Mouse (Mus musculus): ENCODE data around the gene Ak2. TPM values are rescaled to one million over a fixed set of nuclear protein-coding genes. Genes with fewer than 3 reads are reported as not detected.

Ak2 gene
- polyA plus RNA-seq, 1 experiment = 60.1 TPM

DNA sequence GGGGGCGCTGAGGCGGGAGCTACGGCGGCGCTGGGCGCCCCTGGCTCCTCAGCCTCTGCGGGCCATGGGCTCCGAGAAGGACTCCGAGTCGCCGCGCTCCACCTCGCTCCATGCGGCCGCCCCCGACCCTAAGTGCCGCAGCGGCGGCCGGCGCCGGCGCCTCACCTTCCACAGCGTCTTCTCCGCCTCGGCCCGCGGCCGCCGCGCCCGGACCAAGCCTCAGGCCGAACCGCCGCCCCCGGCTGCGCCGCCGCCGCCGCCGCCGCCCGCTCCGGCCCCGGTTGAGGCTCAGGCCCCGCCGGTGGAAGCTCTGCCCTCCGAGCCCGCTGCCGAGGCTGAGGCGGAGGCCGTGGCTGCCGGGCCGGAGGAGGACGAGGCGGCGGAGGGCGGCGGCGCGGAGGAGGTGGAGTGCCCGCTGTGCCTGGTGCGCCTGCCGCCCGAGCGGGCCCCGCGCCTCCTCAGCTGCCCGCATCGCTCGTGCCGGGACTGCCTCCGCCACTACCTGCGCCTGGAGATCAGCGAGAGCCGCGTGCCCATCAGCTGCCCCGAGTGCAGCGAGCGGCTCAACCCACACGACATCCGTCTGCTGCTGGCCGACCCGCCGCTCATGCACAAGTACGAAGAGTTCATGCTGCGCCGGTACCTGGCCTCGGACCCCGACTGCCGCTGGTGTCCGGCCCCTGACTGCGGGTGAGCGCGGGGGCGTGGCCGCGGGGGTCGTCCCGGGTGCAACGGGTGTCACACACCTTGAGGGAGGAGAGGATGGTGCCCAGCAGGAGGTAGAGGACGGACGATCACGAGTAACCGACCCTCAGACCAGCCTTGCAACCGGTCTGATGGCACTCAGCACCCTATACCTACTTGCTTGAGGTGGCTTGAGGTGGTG, 66.7 kb downstream of the Ak2 start, which contains the start of gene Rnf19b:
TSS of gene Rnf19b (plus strand) at position 65 of the 886 bp plus-strand sequence.
- WGBS = under 1% methylated on average over 101 of the region's 107 CpGs
- H3K4me3 ChIP-seq (ENCODE audit: control insufficient read depth, insufficient read depth, low read length) = peak within 1 kb of the TSS; percentile 79
- no peaks in the 10 kb centered on the region for H3K36me3 ChIP-seq (ENCODE audit: control insufficient read depth, insufficient read depth, low read length)
- peak; percentile 47 for DNase-seq
- TF ChIP-seq POLR2A (IDR thresholded peaks at IDR 0.05; ENCODE audit: control insufficient read depth, extremely low read depth, insufficient read depth, low read length, poor library complexity) (no peak), CTCF (IDR thresholded peaks at IDR 0.05; ENCODE audit: borderline replicate concordance, control insufficient read depth, extremely low read depth, insufficient read depth, low read length, poor library complexity) (no peak)
- H3K27me3 ChIP-seq (ENCODE audit: control insufficient read depth, insufficient read depth, low read length) = no peaks in the 10 kb centered on the region
- no peak within 1 kb of the TSS for H3K27ac ChIP-seq (ENCODE audit: control insufficient read depth, insufficient read depth, low read length)
- peaks cover 7% of the 10 kb centered on the region; the same call in 1 of the 2 replicates for H3K4me1 ChIP-seq (replicated peaks; ENCODE audit: control insufficient read depth, insufficient read depth, low read length)

DNA sequence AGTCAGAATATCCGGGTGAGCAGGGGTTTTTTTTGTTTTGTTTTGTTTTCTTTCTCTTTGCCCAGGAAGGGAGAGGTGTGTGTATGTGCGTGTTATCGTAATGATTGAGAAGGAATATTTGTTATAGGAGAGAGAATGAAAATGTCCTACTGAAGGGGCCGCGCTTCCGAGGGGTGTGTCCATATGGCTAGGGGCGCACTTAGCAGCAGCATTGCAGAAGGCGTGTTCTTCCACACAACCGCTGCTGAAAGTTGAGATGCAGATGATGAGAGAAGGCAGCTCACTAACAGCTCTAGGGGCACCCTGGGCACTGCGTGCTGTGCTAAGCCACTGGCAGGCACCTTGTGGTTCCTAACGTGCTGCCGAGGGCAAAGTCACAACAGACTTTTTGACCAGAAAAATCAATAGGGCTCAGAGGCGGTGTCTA, 67.4 kb downstream of the Ak2 start:
- H3K27ac ChIP-seq (ENCODE audit: control insufficient read depth, insufficient read depth, low read length) = no peak overlapping the region
- peak; percentile 36 for DNase-seq
- no peaks in the 10 kb centered on the region for H3K27me3 ChIP-seq (ENCODE audit: control insufficient read depth, insufficient read depth, low read length)
- H3K4me1 ChIP-seq (replicated peaks; ENCODE audit: control insufficient read depth, insufficient read depth, low read length) = peaks cover 7% of the 10 kb centered on the region; the same call in 1 of the 2 replicates
- no peak for TF ChIP-seq POLR2A (IDR thresholded peaks at IDR 0.05; ENCODE audit: control insufficient read depth, extremely low read depth, insufficient read depth, low read length, poor library complexity)
- no peak for TF ChIP-seq CTCF (IDR thresholded peaks at IDR 0.05; ENCODE audit: borderline replicate concordance, control insufficient read depth, extremely low read depth, insufficient read depth, low read length, poor library complexity)
- H3K4me3 ChIP-seq (ENCODE audit: control insufficient read depth, insufficient read depth, low read length) = peak overlapping the region; percentile 79
- no peaks in the 10 kb centered on the region for H3K36me3 ChIP-seq (ENCODE audit: control insufficient read depth, insufficient read depth, low read length)
- WGBS = under 1% methylated on average over 13 of the region's 13 CpGs

DNA sequence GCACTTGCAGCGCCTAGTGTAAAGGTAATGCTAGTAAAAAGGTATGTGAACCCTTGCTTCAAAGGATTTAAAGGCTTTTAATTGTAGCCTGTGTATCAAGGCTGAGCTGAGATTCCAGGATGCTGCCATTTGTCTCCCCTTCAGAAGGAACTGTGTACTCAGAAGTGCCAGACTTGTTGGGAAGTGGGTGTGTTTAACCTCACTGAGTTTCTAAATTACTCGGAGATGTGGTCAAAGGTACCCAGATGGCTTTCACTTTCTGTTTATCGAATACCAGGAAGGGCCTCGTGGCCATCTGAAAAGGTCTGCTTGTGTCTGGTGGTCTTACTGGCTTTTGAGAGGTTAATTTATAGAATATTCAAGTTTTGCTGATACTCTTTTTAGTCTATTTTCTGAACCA, 68.2 kb downstream of the Ak2 start:
- no peaks in the 10 kb centered on the region for H3K36me3 ChIP-seq (ENCODE audit: control insufficient read depth, insufficient read depth, low read length)
- H3K4me3 ChIP-seq (ENCODE audit: control insufficient read depth, insufficient read depth, low read length) = no peak overlapping the region
- H3K4me1 ChIP-seq (replicated peaks; ENCODE audit: control insufficient read depth, insufficient read depth, low read length) = peaks cover 7% of the 10 kb centered on the region; the same call in 1 of the 2 replicates
- DNase-seq = no peak
- 9% methylated on average over 4 of the region's 4 CpGs for WGBS
- no peaks in the 10 kb centered on the region for H3K27me3 ChIP-seq (ENCODE audit: control insufficient read depth, insufficient read depth, low read length)
- H3K27ac ChIP-seq (ENCODE audit: control insufficient read depth, insufficient read depth, low read length) = no peak overlapping the region
- TF ChIP-seq POLR2A (IDR thresholded peaks at IDR 0.05; ENCODE audit: control insufficient read depth, extremely low read depth, insufficient read depth, low read length, poor library complexity) (no peak), CTCF (IDR thresholded peaks at IDR 0.05; ENCODE audit: borderline replicate concordance, control insufficient read depth, extremely low read depth, insufficient read depth, low read length, poor library complexity) (no peak)

Other genes with a start within 250 kb of the Ak2 start
- 1.3 and 1.6 TPM in 2 replicates for gene A3galt2, start 236.6 kb upstream of the Ak2 start, polyA plus RNA-seq (2012; rRNA removed)
- gene Zfp362, start 185.9 kb upstream of the Ak2 start, polyA plus RNA-seq (2012; rRNA removed) = 105 and 145 TPM in 2 replicates
- 7.3 and 10.0 TPM in 2 replicates for gene Trim62, start 108.4 kb upstream of the Ak2 start, polyA plus RNA-seq (2012; rRNA removed)
- gene Azin2, start 29.5 kb upstream of the Ak2 start, polyA plus RNA-seq (2012; rRNA removed) = 6.9 and 7.6 TPM in 2 replicates
- gene Rnf19b, start 66.3 kb downstream of the Ak2 start, polyA plus RNA-seq (2012; rRNA removed) = 74.1 and 82.3 TPM in 2 replicates
- 3.9 and 5.5 TPM in 2 replicates for gene Tmem54, start 113.6 kb downstream of the Ak2 start, polyA plus RNA-seq (2012; rRNA removed)
- 0.92 and 1.0 TPM in 2 replicates for gene Hpca, start 130.1 kb downstream of the Ak2 start, polyA plus RNA-seq (2012; rRNA removed)
- gene Fndc5, start 145.0 kb downstream of the Ak2 start, polyA plus RNA-seq (2012; rRNA removed) = 1.5 and 7.0 TPM in 2 replicates
- 45.3 and 58.7 TPM in 2 replicates for gene S100pbp, start 197.8 kb downstream of the Ak2 start, polyA plus RNA-seq (2012; rRNA removed)
- gene Yars, start 197.8 kb downstream of the Ak2 start, polyA plus RNA-seq (2012; rRNA removed) = 17.6 and 19.6 TPM in 2 replicates